Mouse (Mus musculus) c-Kit-negative CD71-positive TER-119-positive erythroid progenitor cells, embryonic 14.5 days (primary cell): Measurements from ENCODE around the gene Hif1an.

ENCODE experiments used
- DNase-seq: peaks from one replicate; pipeline ENCODE4 v3.0.0-alpha.2; 2013; ENCODE audit warnings: low read depth, low spot score

Hif1an gene

GRCm38 (mm10) chr19:44564006-44564405 lies 1.4 kb downstream of the Hif1an start:
- DNase-seq, result no peak

- no peak for DNase-seq
These were observed 5.1 kb downstream of the Hif1an start for GRCm38 (mm10) chr19:44567763-44568162.

- DNase-seq, result no peak
These were observed 13.6 kb downstream of the Hif1an start for GRCm38 (mm10) chr19:44576275-44576674.

GRCm38 (mm10) chr19:44578038-44578437 lies 15.4 kb downstream of the Hif1an start:
- DNase-seq, result no peak

GRCm38 (mm10) chr19:44582103-44582502 lies 19.5 kb downstream of the Hif1an start:
- no peak for DNase-seq

GRCm38 (mm10) chr19:44582638-44583309 lies 20.1 kb downstream of the Hif1an start:
- peak; percentile 30 for DNase-seq

GRCm38 (mm10) chr19:44588036-44588435 lies 25.4 kb downstream of the Hif1an start:
- no peak for DNase-seq

GRCm38 (mm10) chr19:44589591-44590223 lies 27.1 kb downstream of the Hif1an start:
- DNase-seq, result no peak

- no peak for DNase-seq
These were observed 28.3 kb downstream of the Hif1an start for GRCm38 (mm10) chr19:44590992-44591391.

- no peak for DNase-seq
These were observed 29.0 kb downstream of the Hif1an start for GRCm38 (mm10) chr19:44591638-44592037.

GRCm38 (mm10) chr19:44594180-44594579 lies 31.5 kb downstream of the Hif1an start:
- no peak for DNase-seq

GRCm38 (mm10) chr19:44618166-44618565 lies 55.5 kb downstream of the Hif1an start:
- no peak for DNase-seq
